Comparison of ENCODE assay signal across 17 mouse cellular contexts in genomic region chr14:72563941-72564340, GRCm38 (mm10).
A peak's percentile ranks its signal among the peaks of the same experiment; 100 is the strongest.
DNase-seq lines count a peak whose midpoint lies in the region; ATAC-seq and TF ChIP-seq lines count a peak whose summit lies in the region.
"Had no signal": no experiment of that assay in that cellular context is flagged by ENCODE, and none has a peak within 500 bp of the region (broad histone marks: within the 10 kb centered on the region; RNA-seq: fewer than 3 reads in every experiment).

No protein-coding gene starts in this region.

- H3K4me3 ChIP-seq in liver, adult 2 months (ENCODE audit: insufficient read depth, low read depth, low read length) = no peak overlapping the region
- no peak overlapping the region for H3K4me3 ChIP-seq in lung, embryonic 14.5 days (ENCODE audit: low read depth, low read length)
- H3K4me3 ChIP-seq: embryonic facial prominence, embryonic 12.5 days; forebrain, embryonic 15.5 days had no signal

- peaks cover 3% of the 10 kb centered on the region; the same call in 1 of the 2 replicates for H3K4me1 ChIP-seq in liver, adult 2 months (ENCODE audit: control insufficient read depth, insufficient read depth, low read length)
- no peaks in the 10 kb centered on the region for H3K4me1 ChIP-seq in lung, embryonic 14.5 days (ENCODE audit: insufficient read depth)
- H3K4me1 ChIP-seq: embryonic facial prominence, embryonic 12.5 days; forebrain, embryonic 15.5 days had no signal

- 0 out of 2 replicates have a peak overlapping the region, but pooled peaks have one; percentile 51 for H3K27ac ChIP-seq in liver, adult 2 months (replicated peaks; ENCODE audit: insufficient read depth, low read depth, low read length)
- no peak overlapping the region for H3K27ac ChIP-seq in lung, embryonic 14.5 days (ENCODE audit: low read depth)
- H3K27ac ChIP-seq: embryonic facial prominence, embryonic 12.5 days; forebrain, embryonic 15.5 days; macrophage had no signal

- peak; percentile 11 for DNase-seq in adrenal gland, postnatal 14 days
- no peak for DNase-seq in adrenal gland, adult 18-20 months (ENCODE audit: low spot score in 2 of 2)
- DNase-seq in liver, adult 2 months (ENCODE audit: extremely low read depth, low read depth, low spot score) = peak; percentile 87
- no peak for DNase-seq in liver
- peak; percentile 8 for DNase-seq in lung, embryonic 14.5 days
- DNase-seq in skeletal muscle tissue, adult 2 months (ENCODE audit: low read depth, low spot score) = peak; percentile 13
- no peak for DNase-seq in spleen, adult 12 weeks (ENCODE audit: low spot score)
- no peak for DNase-seq in kidney, postnatal 36 days
- DNase-seq: B cell, adult 2 months; cerebellum, adult 9-11 months; heart, postnatal 10 days; thymus, adult 2 months had no signal

- H3K4me2 ChIP-seq in lung, embryonic 14.5 days = no peak overlapping the region
- H3K4me2 ChIP-seq: embryonic facial prominence, embryonic 12.5 days; forebrain, embryonic 15.5 days had no signal

- no peaks in the 10 kb centered on the region for H3K9me3 ChIP-seq in lung, embryonic 14.5 days (ENCODE audit: low read depth, low read length)
- H3K9me3 ChIP-seq: embryonic facial prominence, embryonic 12.5 days; forebrain, embryonic 15.5 days; G1E had no signal

- H3K79me2 ChIP-seq in liver, adult 2 months (ENCODE audit: control insufficient read depth, insufficient read depth, low read length) = no peaks in the 10 kb centered on the region; the same call in 1 of the 2 replicates

- no peak for ATAC-seq in lung, embryonic 14.5 days (ENCODE audit: insufficient read depth)
- ATAC-seq: forebrain, embryonic 15.5 days; hindbrain, embryonic 16.5 days had no signal

- TF ChIP-seq POLR2A in liver, adult 2 months (IDR thresholded peaks at IDR 0.05; ENCODE audit: extremely low read depth, insufficient read depth, low read length) = no peak

- H3K9ac ChIP-seq in liver, adult 2 months (ENCODE audit: low read depth, low read length) = no peak overlapping the region
- no peak overlapping the region for H3K9ac ChIP-seq in lung, embryonic 14.5 days
- H3K9ac ChIP-seq: embryonic facial prominence, embryonic 12.5 days; forebrain, embryonic 15.5 days had no signal

- no peak for TF ChIP-seq CTCF in liver, adult 2 months (IDR thresholded peaks at IDR 0.05; ENCODE audit: low read depth, low read length)
- TF ChIP-seq CTCF in lung, embryonic 14.5 days (IDR thresholded peaks at IDR 0.05; ENCODE audit: low read depth) = no peak

- H3K36me3 ChIP-seq in liver, adult 2 months (ENCODE audit: control insufficient read depth, insufficient read depth, low read length) = peaks cover 56% of the 10 kb centered on the region
- H3K36me3 ChIP-seq in lung, embryonic 14.5 days (ENCODE audit: insufficient read depth) = peaks cover 56% of the 10 kb centered on the region

- WGBS in liver, adult 2 months = 13% methylated on average over 1 of the region's 1 CpGs
- 78% methylated on average over 1 of the region's 1 CpGs for WGBS in lung, embryonic 14.5 days

- H3K27me3 ChIP-seq in liver, adult 2 months (ENCODE audit: control insufficient read depth, insufficient read depth, low read length) = no peaks in the 10 kb centered on the region
- no peaks in the 10 kb centered on the region for H3K27me3 ChIP-seq in lung, embryonic 14.5 days (ENCODE audit: insufficient read depth, low read length)
- H3K27me3 ChIP-seq: embryonic facial prominence, embryonic 12.5 days; forebrain, embryonic 15.5 days had no signal

Comparison
In these comparisons a context has a peak if more than half of its experiments do, and no peak if none do; other contexts are left out.
1. DNase-seq: peak in adrenal gland, postnatal 14 days (single experiment), liver, adult 2 months (single experiment), lung, embryonic 14.5 days (single experiment) and skeletal muscle tissue, adult 2 months (single experiment); none in adrenal gland, adult 18-20 months (0 of 2), liver (single experiment), spleen, adult 12 weeks (single experiment) and kidney, postnatal 36 days (0 of 2).